Mouse (Mus musculus): ENCODE data around the gene Nat8f4. TPM values are rescaled to one million over a fixed set of nuclear protein-coding genes. Genes with fewer than 3 reads are reported as not detected.
A peak's percentile ranks its signal among the peaks of the same experiment; 100 is the strongest.
"Not testable (repeated sequence)": the region's sequence is repeated elsewhere in the genome, so short reads cannot be mapped to it uniquely, and the experiment has no call there.

The Nat8f4 gene
- total RNA-seq (2014; rRNA removed): 4.9 and 6.7 TPM in 2 replicates
- 5.9 and 6.0 TPM in 2 replicates for polyA plus RNA-seq (2015; fragmentation: Nextera tagmentation; extraction: Ambion mirVana)

DNA sequence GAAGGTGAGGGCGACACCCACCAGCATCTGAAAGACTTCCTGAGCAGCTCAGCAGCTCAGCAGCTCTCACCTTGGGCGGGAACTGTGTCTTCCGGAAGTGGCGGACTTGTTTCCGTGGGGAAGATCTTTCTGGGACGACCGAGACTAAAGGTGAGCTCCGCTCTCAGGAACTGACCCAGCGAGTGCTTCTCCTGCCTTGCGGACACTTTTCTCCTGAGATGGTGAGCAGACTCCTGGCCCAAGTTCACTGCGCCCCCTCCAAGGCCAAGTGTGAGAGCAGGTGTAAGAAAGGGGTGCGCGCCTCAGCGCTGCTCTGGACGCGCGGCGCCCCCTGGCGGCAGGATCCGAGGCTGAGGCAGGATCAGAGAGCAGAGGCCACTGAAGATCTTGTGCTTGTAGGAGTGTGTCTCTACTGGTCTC, at the start of gene Nat8f4:
TSS of gene Nat8f4 (minus strand) at position 243 of the 420 bp plus-strand sequence.
- Histone ChIP-seq H3K27ac (peak within 1 kb of the TSS; percentile 74; the same call in 1 of the 2 replicates), H3K4me3 (ENCODE audit: low read length) (peak within 1 kb of the TSS; percentile 31), H3K4me2 (ENCODE audit: low read depth, low read length) (peak within 1 kb of the TSS; percentile 40; the same call in 1 of the 2 replicates)
- not testable (repeated sequence) for H3K9me3 ChIP-seq (ENCODE audit: low read length); H3K27me3 ChIP-seq (ENCODE audit: insufficient read depth, low read length); H3K36me3 ChIP-seq (ENCODE audit: insufficient read depth, low read length); H3K9ac ChIP-seq (replicated peaks; ENCODE audit: low read length); H3K4me1 ChIP-seq (ENCODE audit: insufficient read depth, low read length)
- peak; percentile 46 for DNase-seq (ENCODE audit: low spot score)
- ATAC-seq: peak; percentile 77
- 14% methylated on average over 20 of the region's 20 CpGs for WGBS
- peak; percentile 90 for TF ChIP-seq CTCF (IDR thresholded peaks at IDR 0.05; ENCODE audit: low read depth)

DNA sequence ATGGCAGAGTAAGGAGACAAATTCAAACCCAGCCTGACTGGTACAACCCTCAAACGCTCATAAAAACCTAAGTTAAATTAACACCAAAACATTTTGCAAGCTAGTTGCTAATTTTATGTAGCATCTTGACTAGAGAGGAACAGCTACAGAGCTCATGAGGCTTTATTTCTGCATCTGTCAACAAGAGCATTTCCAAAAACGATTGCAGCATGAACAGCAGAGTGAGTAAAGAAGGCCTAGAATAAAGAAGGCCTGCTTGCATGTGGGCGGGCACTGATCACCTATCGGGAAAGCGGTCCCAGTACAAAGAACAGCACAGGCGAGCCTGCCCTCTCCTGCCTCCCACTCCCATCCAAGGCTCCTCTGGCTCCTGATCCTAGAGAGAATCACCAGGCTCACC, 43.9 kb upstream of the Nat8f4 start:
- H3K4me1 ChIP-seq (ENCODE audit: insufficient read depth, low read length): no peaks in the 10 kb centered on the region
- no peak overlapping the region for H3K27ac ChIP-seq
- no peak overlapping the region for H3K4me2 ChIP-seq (ENCODE audit: low read depth, low read length)
- no peaks in the 10 kb centered on the region for H3K27me3 ChIP-seq (ENCODE audit: insufficient read depth, low read length)
- H3K9ac ChIP-seq (replicated peaks; ENCODE audit: low read length): no peak overlapping the region
- DNase-seq (ENCODE audit: low spot score): no peak
- H3K36me3 ChIP-seq (ENCODE audit: insufficient read depth, low read length): peaks cover 76% of the 10 kb centered on the region
- no peak for TF ChIP-seq CTCF (IDR thresholded peaks at IDR 0.05; ENCODE audit: low read depth)
- H3K4me3 ChIP-seq (ENCODE audit: low read length): no peak overlapping the region
- ATAC-seq: no peak
- 82% methylated on average over 6 of the region's 6 CpGs for WGBS
- H3K9me3 ChIP-seq (ENCODE audit: low read length): no peaks in the 10 kb centered on the region

DNA sequence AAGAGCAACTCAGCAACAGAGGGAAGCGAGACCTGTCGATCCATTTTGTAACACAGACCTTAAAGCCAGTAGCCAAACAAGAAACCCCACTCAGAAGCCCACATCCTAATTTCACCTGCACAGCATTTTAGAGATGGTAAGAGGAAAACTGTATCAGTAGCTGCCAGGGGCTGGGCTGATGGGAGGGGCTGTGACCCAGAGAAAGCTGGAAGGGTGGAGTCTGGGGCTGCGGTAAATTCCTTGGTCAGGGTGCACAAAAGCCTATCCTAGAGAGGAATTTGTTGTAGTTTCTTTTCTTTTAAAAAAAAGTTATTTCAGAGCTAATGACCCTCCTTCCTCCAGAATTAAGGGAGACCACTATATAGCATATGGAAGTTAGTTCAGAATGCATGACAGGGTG, 37.8 kb upstream of the Nat8f4 start:
- H3K36me3 ChIP-seq (ENCODE audit: insufficient read depth, low read length): peaks cover 40% of the 10 kb centered on the region
- no peak for TF ChIP-seq CTCF (IDR thresholded peaks at IDR 0.05; ENCODE audit: low read depth)
- 96% methylated on average over 3 of the region's 3 CpGs for WGBS

GRCm38 (mm10) chr6:85938701-85939100, 34.0 kb upstream of the Nat8f4 start:
- no peak overlapping the region for H3K27ac ChIP-seq
- TF ChIP-seq CTCF (IDR thresholded peaks at IDR 0.05; ENCODE audit: low read depth): no peak
- no peaks in the 10 kb centered on the region for H3K9me3 ChIP-seq (ENCODE audit: low read length)
- DNase-seq (ENCODE audit: low spot score) (no peak), ATAC-seq (no peak)
- H3K36me3 ChIP-seq (ENCODE audit: insufficient read depth, low read length): peaks cover 8% of the 10 kb centered on the region; the same call in 1 of the 2 replicates
- no peak overlapping the region for H3K4me3 ChIP-seq (ENCODE audit: low read length)
- H3K9ac ChIP-seq (replicated peaks; ENCODE audit: low read length): no peak overlapping the region
- no peak overlapping the region for H3K4me2 ChIP-seq (ENCODE audit: low read depth, low read length)
- H3K27me3 ChIP-seq (ENCODE audit: insufficient read depth, low read length): no peaks in the 10 kb centered on the region
- WGBS: 77% methylated on average over 10 of the region's 10 CpGs
- H3K4me1 ChIP-seq (ENCODE audit: insufficient read depth, low read length): no peaks in the 10 kb centered on the region

More for the DNA sequence above, 37.8 kb upstream of the Nat8f4 start:
- H3K27me3 ChIP-seq (ENCODE audit: insufficient read depth, low read length): no peaks in the 10 kb centered on the region
- H3K9ac ChIP-seq (replicated peaks; ENCODE audit: low read length): no peak overlapping the region
- no peaks in the 10 kb centered on the region for H3K9me3 ChIP-seq (ENCODE audit: low read length)
- no peaks in the 10 kb centered on the region for H3K4me1 ChIP-seq (ENCODE audit: insufficient read depth, low read length)
- DNase-seq (ENCODE audit: low spot score) (no peak), ATAC-seq (no peak)
- no peak overlapping the region for H3K4me3 ChIP-seq (ENCODE audit: low read length)
- no peak overlapping the region for H3K27ac ChIP-seq
- H3K4me2 ChIP-seq (ENCODE audit: low read depth, low read length): no peak overlapping the region

DNA sequence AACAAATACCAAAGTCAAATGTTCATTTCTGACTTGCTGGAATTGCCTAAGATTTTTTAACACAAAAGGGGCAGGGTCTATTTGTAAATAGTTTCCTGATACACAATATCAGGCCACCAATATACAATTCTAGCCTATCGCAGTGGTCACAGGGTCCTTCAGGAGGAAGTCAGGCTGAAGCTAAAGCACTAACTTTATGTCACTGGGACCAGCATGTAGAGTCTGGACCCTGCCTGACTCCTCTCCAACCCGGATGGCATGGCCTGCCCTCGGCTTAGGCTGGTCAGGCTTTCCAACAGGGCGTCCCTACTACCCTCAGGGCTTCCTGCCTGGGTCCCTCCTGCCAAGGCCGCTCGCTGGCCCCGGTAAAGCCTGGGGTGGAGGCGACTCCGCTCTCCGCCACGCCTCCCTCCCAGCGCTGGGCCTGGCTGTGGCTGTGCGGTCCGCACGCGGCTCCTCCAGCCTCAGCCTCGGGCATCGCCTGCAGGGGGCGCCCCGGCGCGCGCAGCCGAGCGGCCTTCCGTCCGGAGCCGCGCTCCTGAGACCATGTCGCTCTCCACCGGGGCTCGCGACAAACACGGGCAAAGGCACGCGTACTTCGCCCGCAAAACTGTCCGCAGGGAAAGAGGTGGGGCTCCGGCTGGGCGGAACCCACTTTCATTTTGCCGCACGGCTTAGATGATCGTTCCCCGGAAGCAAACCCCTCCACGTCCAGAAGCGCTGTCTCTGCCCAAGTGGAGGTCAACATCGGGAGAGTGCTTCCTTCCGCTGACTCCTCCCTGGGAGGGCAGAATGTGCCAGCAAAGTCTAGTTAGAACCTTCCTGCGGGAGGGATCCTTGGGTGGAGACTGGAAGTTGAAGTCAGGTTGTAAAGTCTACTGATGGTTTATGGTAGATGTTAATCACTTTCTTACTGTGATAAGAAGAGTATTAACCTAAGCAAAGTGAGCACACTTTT, 32.1 kb upstream of the Nat8f4 start:
- Histone ChIP-seq H3K4me3 (ENCODE audit: low read length) (peak overlapping the region; percentile 41), H3K4me2 (ENCODE audit: low read depth, low read length) (peak overlapping the region; percentile 55), H3K9ac (replicated peaks; ENCODE audit: low read length) (peak overlapping the region; percentile 44; the same call in 1 of the 2 replicates), H3K27ac (peak overlapping the region; percentile 63; the same call in 1 of the 2 replicates)
- ATAC-seq: peak; percentile 97
- H3K36me3 ChIP-seq (ENCODE audit: insufficient read depth, low read length); H3K9me3 ChIP-seq (ENCODE audit: low read length); H3K27me3 ChIP-seq (ENCODE audit: insufficient read depth, low read length); H3K4me1 ChIP-seq (ENCODE audit: insufficient read depth, low read length): not testable (repeated sequence)
- peak; percentile 49 for TF ChIP-seq CTCF (IDR thresholded peaks at IDR 0.05; ENCODE audit: low read depth)
- 1% methylated on average over 40 of the region's 50 CpGs for WGBS
- peak; percentile 83 for DNase-seq (ENCODE audit: low spot score)

- no peak; the same call in 1 of the 2 replicates for TF ChIP-seq CTCF (IDR thresholded peaks at IDR 0.05; ENCODE audit: low read depth)
- no peak overlapping the region for H3K4me3 ChIP-seq (ENCODE audit: low read length)
- no peaks in the 10 kb centered on the region for H3K9me3 ChIP-seq (ENCODE audit: low read length)
- no peak for ATAC-seq
- H3K9ac ChIP-seq (replicated peaks; ENCODE audit: low read length): no peak overlapping the region
- no peaks in the 10 kb centered on the region for H3K4me1 ChIP-seq (ENCODE audit: insufficient read depth, low read length)
- H3K27ac ChIP-seq: no peak overlapping the region
- WGBS: 70% methylated on average over 3 of the region's 3 CpGs
- H3K27me3 ChIP-seq (ENCODE audit: insufficient read depth, low read length): no peaks in the 10 kb centered on the region
- peak; percentile 25 for DNase-seq (ENCODE audit: low spot score)
- H3K4me2 ChIP-seq (ENCODE audit: low read depth, low read length): no peak overlapping the region
- peaks cover 4% of the 10 kb centered on the region; the same call in 1 of the 2 replicates for H3K36me3 ChIP-seq (ENCODE audit: insufficient read depth, low read length)
These were observed 31.0 kb upstream of the Nat8f4 start for GRCm38 (mm10) chr6:85935646-85936045.

All from hindbrain, postnatal 0 days (tissue).